Mouse (Mus musculus): ENCODE data around the gene Vmn1r90.
"Not testable (repeated sequence)": the region's sequence is repeated elsewhere in the genome, so short reads cannot be mapped to it uniquely, and the experiment has no call there.

DNA sequence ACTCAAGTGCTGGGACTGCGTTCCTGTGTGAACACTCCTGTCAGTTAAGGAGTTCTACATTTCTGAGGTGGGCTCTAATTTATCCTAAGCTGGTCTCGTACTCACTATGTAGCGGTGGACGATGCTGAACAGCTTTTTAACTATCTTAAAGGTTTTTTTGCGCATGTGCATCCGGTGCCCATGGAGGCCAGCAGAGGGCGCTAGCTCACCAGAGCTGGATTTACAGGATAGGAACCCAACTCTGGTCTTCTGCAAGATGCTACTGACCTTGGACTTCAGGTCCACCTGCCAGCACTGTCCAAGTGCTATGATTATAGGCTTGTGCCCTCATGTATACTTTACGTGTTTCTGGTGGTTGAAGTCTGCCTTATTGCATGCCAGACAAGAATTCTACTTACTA lies 29.7 kb upstream of the Vmn1r90 start:
- TF ChIP-seq CTCF (IDR thresholded peaks at IDR 0.05; ENCODE audit: borderline replicate concordance, insufficient read depth, low read depth, low read length); POLR2A (IDR thresholded peaks at IDR 0.05; ENCODE audit: borderline replicate concordance, insufficient read depth, low read length): not testable (repeated sequence)

Measured in cerebellum, adult 2 months (tissue).